Mouse (Mus musculus): ENCODE results near the gene Syt3.

DNA sequence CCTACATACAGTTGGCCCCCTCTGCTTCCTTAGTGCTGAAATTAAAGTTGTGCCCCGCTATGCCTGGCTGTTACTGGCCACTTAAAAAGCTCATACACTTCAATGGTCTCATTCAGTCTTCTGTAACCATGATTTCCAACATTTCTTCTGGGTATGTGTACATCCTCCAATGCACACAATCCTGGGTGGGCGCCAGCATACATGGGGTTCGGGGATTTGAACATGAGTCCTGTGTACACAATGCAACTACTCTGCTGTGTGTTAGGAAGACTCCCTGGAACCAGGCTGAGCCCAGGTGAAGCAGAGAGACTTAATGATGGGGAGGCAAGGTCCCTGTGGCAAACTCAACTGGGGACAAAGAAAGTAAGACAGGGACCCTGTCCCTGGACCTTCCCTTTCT, 8.1 kb upstream of the Syt3 start:
- TF ChIP-seq POLR2A (IDR thresholded peaks at IDR 0.05; ENCODE audit: borderline replicate concordance, extremely low read depth, low read depth, low read length) (no peak), CTCF (IDR thresholded peaks at IDR 0.05; ENCODE audit: insufficient read depth, low read length) (no peak)

Measured in lung, adult 2 months (tissue).